Mouse (Mus musculus): ENCODE measurements around the gene Tob1.

DNA sequence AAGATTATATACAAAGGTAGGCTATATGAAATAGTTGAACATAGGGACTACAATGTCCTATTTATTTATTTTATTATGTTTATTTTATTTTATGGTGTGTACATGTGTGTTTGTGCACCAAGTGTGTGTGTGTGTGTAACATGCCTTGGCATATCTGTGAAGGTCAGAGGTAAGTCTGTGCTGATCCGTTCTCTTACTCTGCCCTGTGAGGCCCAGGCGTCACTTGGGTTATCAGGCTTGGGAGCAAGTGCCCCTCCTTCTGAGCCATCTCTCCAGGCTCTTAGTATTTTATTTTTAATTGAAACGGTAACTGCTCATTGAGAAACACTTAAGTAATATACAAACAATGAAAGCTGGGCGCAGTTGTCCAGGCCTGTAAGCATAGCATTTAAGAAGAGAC is 10.8 kb upstream of the Tob1 start:
- TF ChIP-seq CTCF (IDR thresholded peaks at IDR 0.05; ENCODE audit: extremely low read depth, insufficient read length, insufficient replicate concordance, low read depth, low read length) = no peak
- TF ChIP-seq POLR2A (IDR thresholded peaks at IDR 0.05; ENCODE audit: low read depth, low read length) = no peak
